Mouse (Mus musculus): ENCODE data around the gene Cela1. TPM values are rescaled to one million over a fixed set of nuclear protein-coding genes. Genes with fewer than 3 reads are reported as not detected.
A peak's percentile ranks its signal among the peaks of the same experiment; 100 is the strongest.

Cela1 gene
- polyA plus RNA-seq, 1 experiment from 2014 or later, result 180 TPM

- no peak for ATAC-seq
- Histone ChIP-seq H3K4me3 (ENCODE audit: low read length) (no peak overlapping the region), H3K4me1 (ENCODE audit: control insufficient read depth, insufficient read depth, low read length) (peaks cover 31% of the 10 kb centered on the region), H3K9me3 (ENCODE audit: control insufficient read depth, low read length) (no peaks in the 10 kb centered on the region), H3K9ac (ENCODE audit: low read depth, low read length) (no peak overlapping the region), H3K36me3 (ENCODE audit: control insufficient read depth, insufficient read depth, low read length) (no peaks in the 10 kb centered on the region), H3K27ac (ENCODE audit: low read length) (no peak overlapping the region), H3K4me2 (ENCODE audit: low read depth, low read length) (no peak overlapping the region), H3K27me3 (replicated peaks; ENCODE audit: control insufficient read depth, insufficient read depth, low read length) (no peaks in the 10 kb centered on the region)
- WGBS, result 82% methylated on average over 8 of the region's 8 CpGs
Measured at GRCm38 (mm10) chr15:100670004-100670403, 17.7 kb downstream of the Cela1 start.

- Histone ChIP-seq H3K36me3 (ENCODE audit: control insufficient read depth, insufficient read depth, low read length) (no peaks in the 10 kb centered on the region), H3K9me3 (ENCODE audit: control insufficient read depth, low read length) (no peaks in the 10 kb centered on the region), H3K4me3 (ENCODE audit: low read length) (no peak within 1 kb of the TSS; the same call in 1 of the 2 replicates), H3K9ac (ENCODE audit: low read depth, low read length) (no peak within 1 kb of the TSS), H3K27ac (ENCODE audit: low read length) (no peak within 1 kb of the TSS), H3K4me1 (ENCODE audit: control insufficient read depth, insufficient read depth, low read length) (peaks cover 35% of the 10 kb centered on the region), H3K27me3 (replicated peaks; ENCODE audit: control insufficient read depth, insufficient read depth, low read length) (no peaks in the 10 kb centered on the region), H3K4me2 (ENCODE audit: low read depth, low read length) (no peak within 1 kb of the TSS)
- no peak for ATAC-seq
- WGBS, result 87% methylated on average over 20 of the region's 20 CpGs
Measured at GRCm38 (mm10) chr15:100669337-100669736, 18.4 kb downstream of the Cela1 start, which contains the start of gene Bin2. Gene Bin2 (minus strand): TSS chr15:100669553.

- Histone ChIP-seq H3K9ac (ENCODE audit: low read depth, low read length) (no peak overlapping the region), H3K4me1 (ENCODE audit: control insufficient read depth, insufficient read depth, low read length) (peaks cover 35% of the 10 kb centered on the region), H3K27me3 (replicated peaks; ENCODE audit: control insufficient read depth, insufficient read depth, low read length) (no peaks in the 10 kb centered on the region), H3K9me3 (ENCODE audit: control insufficient read depth, low read length) (no peaks in the 10 kb centered on the region), H3K36me3 (ENCODE audit: control insufficient read depth, insufficient read depth, low read length) (no peaks in the 10 kb centered on the region), H3K4me2 (ENCODE audit: low read depth, low read length) (peak overlapping the region; percentile 11; the same call in 1 of the 2 replicates), H3K4me3 (ENCODE audit: low read length) (no peak overlapping the region), H3K27ac (ENCODE audit: low read length) (peak overlapping the region; percentile 89)
- peak; percentile 15 for ATAC-seq
- 77% methylated on average over 5 of the region's 5 CpGs for WGBS
Measured at GRCm38 (mm10) chr15:100667871-100668545, 19.7 kb downstream of the Cela1 start.

GRCm38 (mm10) chr15:100667420-100667819 is 20.3 kb downstream of the Cela1 start:
- Histone ChIP-seq H3K9ac (ENCODE audit: low read depth, low read length) (peak overlapping the region; percentile 34; the same call in 1 of the 2 replicates), H3K27ac (ENCODE audit: low read length) (peak overlapping the region; percentile 89), H3K27me3 (replicated peaks; ENCODE audit: control insufficient read depth, insufficient read depth, low read length) (no peaks in the 10 kb centered on the region), H3K4me2 (ENCODE audit: low read depth, low read length) (peak overlapping the region; percentile 11; the same call in 1 of the 2 replicates), H3K9me3 (ENCODE audit: control insufficient read depth, low read length) (no peaks in the 10 kb centered on the region), H3K4me1 (ENCODE audit: control insufficient read depth, insufficient read depth, low read length) (peaks cover 35% of the 10 kb centered on the region), H3K36me3 (ENCODE audit: control insufficient read depth, insufficient read depth, low read length) (no peaks in the 10 kb centered on the region), H3K4me3 (ENCODE audit: low read length) (no peak overlapping the region)
- 48% methylated on average over 6 of the region's 6 CpGs for WGBS
- ATAC-seq, result no peak

- 26% methylated on average over 12 of the region's 12 CpGs for WGBS
- ATAC-seq, result no peak
- H3K4me3 ChIP-seq (ENCODE audit: low read length), result no peak overlapping the region
- H3K27me3 ChIP-seq (replicated peaks; ENCODE audit: control insufficient read depth, insufficient read depth, low read length), result no peaks in the 10 kb centered on the region
- H3K4me1 ChIP-seq (ENCODE audit: control insufficient read depth, insufficient read depth, low read length), result peaks cover 35% of the 10 kb centered on the region
- peak overlapping the region; percentile 34 for H3K9ac ChIP-seq (ENCODE audit: low read depth, low read length)
- no peaks in the 10 kb centered on the region for H3K36me3 ChIP-seq (ENCODE audit: control insufficient read depth, insufficient read depth, low read length)
- H3K9me3 ChIP-seq (ENCODE audit: control insufficient read depth, low read length), result no peaks in the 10 kb centered on the region
- peak overlapping the region; percentile 11; the same call in 1 of the 2 replicates for H3K4me2 ChIP-seq (ENCODE audit: low read depth, low read length)
- peak overlapping the region; percentile 89 for H3K27ac ChIP-seq (ENCODE audit: low read length)
Measured at GRCm38 (mm10) chr15:100666851-100667250, 20.9 kb downstream of the Cela1 start.

- WGBS, result 5% methylated on average over 7 of the region's 7 CpGs
- Histone ChIP-seq H3K27ac (ENCODE audit: low read length) (peak overlapping the region; percentile 89), H3K9ac (ENCODE audit: low read depth, low read length) (peak overlapping the region; percentile 34; the same call in 1 of the 2 replicates)
Measured at GRCm38 (mm10) chr15:100666219-100666696, 21.5 kb downstream of the Cela1 start.

GRCm38 (mm10) chr15:100665411-100666218 is 22.1 kb downstream of the Cela1 start:
- H3K4me2 ChIP-seq (ENCODE audit: low read depth, low read length), result 0 out of 2 replicates have a peak overlapping the region, but pooled peaks have one; percentile 3

More at GRCm38 (mm10) chr15:100666219-100666696, 21.5 kb downstream of the Cela1 start:
- peak; percentile 78 for ATAC-seq
- 0 out of 2 replicates have a peak overlapping the region, but pooled peaks have one; percentile 3 for H3K4me2 ChIP-seq (ENCODE audit: low read depth, low read length)
- no peaks in the 10 kb centered on the region for H3K36me3 ChIP-seq (ENCODE audit: control insufficient read depth, insufficient read depth, low read length)
- H3K9me3 ChIP-seq (ENCODE audit: control insufficient read depth, low read length), result no peaks in the 10 kb centered on the region
- H3K27me3 ChIP-seq (replicated peaks; ENCODE audit: control insufficient read depth, insufficient read depth, low read length), result no peaks in the 10 kb centered on the region
- H3K4me1 ChIP-seq (ENCODE audit: control insufficient read depth, insufficient read depth, low read length), result peaks cover 35% of the 10 kb centered on the region
- H3K4me3 ChIP-seq (ENCODE audit: low read length), result no peak overlapping the region

GRCm38 (mm10) chr15:100664813-100665274 is 22.9 kb downstream of the Cela1 start:
- 62% methylated on average over 9 of the region's 9 CpGs for WGBS
- no peak overlapping the region for H3K9ac ChIP-seq (ENCODE audit: low read depth, low read length)
- no peaks in the 10 kb centered on the region for H3K27me3 ChIP-seq (replicated peaks; ENCODE audit: control insufficient read depth, insufficient read depth, low read length)
- no peak overlapping the region for H3K4me3 ChIP-seq (ENCODE audit: low read length)
- H3K27ac ChIP-seq (ENCODE audit: low read length), result peak overlapping the region; percentile 89; the same call in 1 of the 2 replicates
- no peaks in the 10 kb centered on the region for H3K36me3 ChIP-seq (ENCODE audit: control insufficient read depth, insufficient read depth, low read length)
- H3K4me2 ChIP-seq (ENCODE audit: low read depth, low read length), result no peak overlapping the region
- no peak for ATAC-seq
- no peaks in the 10 kb centered on the region for H3K9me3 ChIP-seq (ENCODE audit: control insufficient read depth, low read length)
- H3K4me1 ChIP-seq (ENCODE audit: control insufficient read depth, insufficient read depth, low read length), result peaks cover 35% of the 10 kb centered on the region

More at GRCm38 (mm10) chr15:100665411-100666218, 22.1 kb downstream of the Cela1 start:
- H3K9me3 ChIP-seq (ENCODE audit: control insufficient read depth, low read length), result no peaks in the 10 kb centered on the region
- ATAC-seq, result peak; percentile 58
- H3K4me1 ChIP-seq (ENCODE audit: control insufficient read depth, insufficient read depth, low read length), result peaks cover 35% of the 10 kb centered on the region
- WGBS, result 28% methylated on average over 9 of the region's 9 CpGs
- H3K9ac ChIP-seq (ENCODE audit: low read depth, low read length), result no peak overlapping the region
- H3K27me3 ChIP-seq (replicated peaks; ENCODE audit: control insufficient read depth, insufficient read depth, low read length), result no peaks in the 10 kb centered on the region
- peak overlapping the region; percentile 89 for H3K27ac ChIP-seq (ENCODE audit: low read length)
- no peak overlapping the region for H3K4me3 ChIP-seq (ENCODE audit: low read length)
- H3K36me3 ChIP-seq (ENCODE audit: control insufficient read depth, insufficient read depth, low read length), result no peaks in the 10 kb centered on the region

- Histone ChIP-seq H3K4me2 (ENCODE audit: low read depth, low read length) (no peak overlapping the region), H3K27ac (ENCODE audit: low read length) (no peak overlapping the region), H3K27me3 (replicated peaks; ENCODE audit: control insufficient read depth, insufficient read depth, low read length) (no peaks in the 10 kb centered on the region), H3K4me3 (ENCODE audit: low read length) (no peak overlapping the region), H3K4me1 (ENCODE audit: control insufficient read depth, insufficient read depth, low read length) (peaks cover 16% of the 10 kb centered on the region), H3K36me3 (ENCODE audit: control insufficient read depth, insufficient read depth, low read length) (no peaks in the 10 kb centered on the region), H3K9ac (ENCODE audit: low read depth, low read length) (no peak overlapping the region), H3K9me3 (ENCODE audit: control insufficient read depth, low read length) (no peaks in the 10 kb centered on the region)
- no peak for ATAC-seq
- 89% methylated on average over 5 of the region's 5 CpGs for WGBS
Measured at GRCm38 (mm10) chr15:100660805-100661204, 26.9 kb downstream of the Cela1 start.

Data from intestine, embryonic 16.5 days (tissue).